Mouse (Mus musculus) kidney, adult 2 months (tissue): ENCODE data around the gene Trim46.

Experiments
- CTCF ChIP-seq: fragments of 200-500 bp; conservative IDR thresholded peaks from 2 replicates; pipeline ENCODE4 v1.5.1; 2011; ENCODE audit warnings: low read depth, mild to moderate bottlenecking, control low read depth, low read length, moderate library complexity, mixed read lengths; ENCODE audit not compliant: insufficient read depth, insufficient read length
- POLR2A ChIP-seq: fragments of 200-500 bp; IDR thresholded peaks from one replicate; pipeline ENCODE4 v1.6.1; 2011; ENCODE audit warnings: low read depth, low read length, control low read depth

GRCm38 (mm10) chr3:89244158-89244981, 1.7 kb downstream of the Trim46 start:
- TF ChIP-seq CTCF (peak; percentile 32; the same call in 1 of the 2 replicates), POLR2A (no peak)
